Mouse (Mus musculus): ENCODE measurements around the gene Rnf130.

- TF ChIP-seq CTCF (IDR thresholded peaks at IDR 0.05; ENCODE audit: control insufficient read depth, insufficient read depth, insufficient read length): no peak
- TF ChIP-seq MYOG (IDR thresholded peaks at IDR 0.05; ENCODE audit: control insufficient read depth, extremely low read depth, insufficient read length): no peak
- no peak for TF ChIP-seq USF1 (IDR thresholded peaks at IDR 0.05; ENCODE audit: low read depth)
- no peak for TF ChIP-seq CEBPB (IDR thresholded peaks at IDR 0.05; ENCODE audit: low read depth)
- TF ChIP-seq MYOD1 (IDR thresholded peaks at IDR 0.05; ENCODE audit: control insufficient read depth, insufficient read length, low read depth): no peak
- no peak for TF ChIP-seq MAX (IDR thresholded peaks at IDR 0.05)
Observed at GRCm38 (mm10) chr11:50050392-50050791, 25.2 kb downstream of the Rnf130 start.
